11 mouse cellular contexts compared by ENCODE assay signal in genomic region chr10:112746683-112747082, GRCm38 (mm10).
DNase-seq lines count a peak whose midpoint lies in the region; ATAC-seq and TF ChIP-seq lines count a peak whose summit lies in the region.
"Had no signal": no experiment of that assay in that cellular context is flagged by ENCODE, and none has a peak within 500 bp of the region (broad histone marks: within the 10 kb centered on the region; RNA-seq: fewer than 3 reads in every experiment).

No protein-coding gene starts in this region.

- no peaks in the 10 kb centered on the region for H3K36me3 ChIP-seq in intestine, postnatal 0 days (ENCODE audit: control insufficient read depth, insufficient read depth)
- H3K36me3 ChIP-seq in intestine, embryonic 16.5 days (ENCODE audit: control insufficient read depth, insufficient read depth, low read length), result no peaks in the 10 kb centered on the region
- no peaks in the 10 kb centered on the region for H3K36me3 ChIP-seq in midbrain, embryonic 16.5 days (ENCODE audit: control insufficient read depth, insufficient read depth, low read length)
- no peaks in the 10 kb centered on the region for H3K36me3 ChIP-seq in midbrain, embryonic 15.5 days (replicated peaks)
- H3K36me3 ChIP-seq: heart, embryonic 12.5 days; intestine, embryonic 15.5 days had no signal

- 41% methylated on average over 1 of the region's 1 CpGs for WGBS in intestine, postnatal 0 days
- 49% methylated on average over 1 of the region's 1 CpGs for WGBS in intestine, embryonic 16.5 days
- 65% methylated on average over 1 of the region's 1 CpGs for WGBS in midbrain, embryonic 16.5 days
- 76% methylated on average over 1 of the region's 1 CpGs for WGBS in midbrain, embryonic 15.5 days

- H3K4me1 ChIP-seq in intestine, postnatal 0 days (replicated peaks; ENCODE audit: control insufficient read depth, insufficient read depth, low read length), result no peaks in the 10 kb centered on the region
- H3K4me1 ChIP-seq in intestine, embryonic 16.5 days (ENCODE audit: control insufficient read depth, insufficient read depth, low read length), result no peaks in the 10 kb centered on the region
- H3K4me1 ChIP-seq in midbrain, embryonic 16.5 days (ENCODE audit: control insufficient read depth, insufficient read depth, low read length), result no peaks in the 10 kb centered on the region
- no peaks in the 10 kb centered on the region for H3K4me1 ChIP-seq in midbrain, embryonic 15.5 days
- H3K4me1 ChIP-seq: heart, embryonic 12.5 days; intestine, embryonic 15.5 days had no signal

- no peak overlapping the region for H3K4me3 ChIP-seq in intestine, postnatal 0 days (ENCODE audit: low read depth, low read length)
- no peak overlapping the region for H3K4me3 ChIP-seq in intestine, embryonic 16.5 days (ENCODE audit: low read length)
- H3K4me3 ChIP-seq in midbrain, embryonic 16.5 days (ENCODE audit: low read depth, low read length), result no peak overlapping the region
- H3K4me3 ChIP-seq in midbrain, embryonic 15.5 days, result no peak overlapping the region
- H3K4me3 ChIP-seq: heart, embryonic 12.5 days; intestine, embryonic 15.5 days had no signal

- peak; percentile 33; the same call in 1 of the 2 replicates for TF ChIP-seq CTCF in intestine, postnatal 0 days (IDR thresholded peaks at IDR 0.05; ENCODE audit: low read depth)

- H3K9me3 ChIP-seq in intestine, postnatal 0 days (ENCODE audit: control insufficient read depth), result no peaks in the 10 kb centered on the region
- H3K9me3 ChIP-seq in intestine, embryonic 16.5 days (ENCODE audit: control insufficient read depth, low read length), result no peaks in the 10 kb centered on the region
- H3K9me3 ChIP-seq in midbrain, embryonic 16.5 days (replicated peaks; ENCODE audit: control insufficient read depth, low read length, poor library complexity, severe bottlenecking), result no peaks in the 10 kb centered on the region
- no peaks in the 10 kb centered on the region for H3K9me3 ChIP-seq in midbrain, embryonic 15.5 days
- H3K9me3 ChIP-seq: heart, embryonic 12.5 days; intestine, embryonic 15.5 days had no signal

- no peak overlapping the region for H3K4me2 ChIP-seq in intestine, postnatal 0 days (replicated peaks; ENCODE audit: low read depth)
- no peak overlapping the region for H3K4me2 ChIP-seq in intestine, embryonic 16.5 days (ENCODE audit: low read depth, low read length)
- H3K4me2 ChIP-seq in midbrain, embryonic 16.5 days (ENCODE audit: low read length), result no peak overlapping the region
- no peak overlapping the region for H3K4me2 ChIP-seq in midbrain, embryonic 15.5 days
- H3K4me2 ChIP-seq: heart, embryonic 12.5 days; intestine, embryonic 15.5 days had no signal

- no peak for ATAC-seq in intestine, postnatal 0 days
- ATAC-seq in intestine, embryonic 16.5 days, result no peak
- peak; percentile 64; the same call in 1 of the 2 replicates for ATAC-seq in midbrain, embryonic 16.5 days
- no peak; the same call in 1 of the 2 replicates for ATAC-seq in midbrain, embryonic 15.5 days (replicated peaks)
- ATAC-seq: intestine, embryonic 15.5 days had no signal

- peak; percentile 18 for DNase-seq in brain, embryonic 18.5 days (ENCODE audit: low read depth, low spot score)
- peak; percentile 40 for DNase-seq in retina, postnatal 1 day
- DNase-seq in thymus, postnatal 36 days, result no peak
- DNase-seq: liver had no signal

- H3K9ac ChIP-seq in intestine, postnatal 0 days (ENCODE audit: low read depth, low read length), result no peak overlapping the region
- no peak overlapping the region for H3K9ac ChIP-seq in intestine, embryonic 16.5 days (ENCODE audit: low read depth, low read length)
- H3K9ac ChIP-seq in midbrain, embryonic 16.5 days (ENCODE audit: low read depth, low read length), result no peak overlapping the region
- H3K9ac ChIP-seq in midbrain, embryonic 15.5 days, result no peak overlapping the region
- H3K9ac ChIP-seq: heart, embryonic 12.5 days; intestine, embryonic 15.5 days had no signal

- H3K27ac ChIP-seq in intestine, postnatal 0 days (ENCODE audit: low read depth, low read length), result no peak overlapping the region
- no peak overlapping the region for H3K27ac ChIP-seq in intestine, embryonic 16.5 days (ENCODE audit: low read length)
- H3K27ac ChIP-seq in midbrain, embryonic 16.5 days (ENCODE audit: low read length), result no peak overlapping the region
- no peak overlapping the region for H3K27ac ChIP-seq in midbrain, embryonic 15.5 days
- H3K27ac ChIP-seq: intestine, embryonic 15.5 days; macrophage had no signal

- H3K27me3 ChIP-seq in intestine, postnatal 0 days (replicated peaks; ENCODE audit: control insufficient read depth, insufficient read depth, low read length), result no peaks in the 10 kb centered on the region
- H3K27me3 ChIP-seq in intestine, embryonic 16.5 days (replicated peaks; ENCODE audit: control insufficient read depth, insufficient read depth, low read length), result no peaks in the 10 kb centered on the region
- H3K27me3 ChIP-seq in midbrain, embryonic 16.5 days (ENCODE audit: control insufficient read depth, insufficient read depth, low read depth, low read length), result no peaks in the 10 kb centered on the region
- no peaks in the 10 kb centered on the region for H3K27me3 ChIP-seq in midbrain, embryonic 15.5 days (replicated peaks)
- H3K27me3 ChIP-seq: heart, embryonic 12.5 days; intestine, embryonic 15.5 days had no signal

Comparison
In these comparisons a context has a peak if more than half of its experiments do, and no peak if none do; other contexts are left out.
1. DNase-seq: peak in brain, embryonic 18.5 days (single experiment) and retina, postnatal 1 day (single experiment); none in thymus, postnatal 36 days (0 of 2).